In genomic region chr11:118318678-118319077, GRCm38 (mm10) we compare ENCODE assay signal across 9 mouse cellular contexts. TPM values are rescaled to one million over a fixed set of nuclear protein-coding genes. Genes with fewer than 3 reads are reported as not detected.
A peak's percentile ranks its signal among the peaks of the same experiment; 100 is the strongest.
DNase-seq lines count a peak whose midpoint lies in the region; ATAC-seq and TF ChIP-seq lines count a peak whose summit lies in the region.
"Had no signal": no experiment of that assay in that cellular context is flagged by ENCODE, and none has a peak within 500 bp of the region (broad histone marks: within the 10 kb centered on the region; RNA-seq: fewer than 3 reads in every experiment).

No protein-coding gene starts in this region.

- H3K27ac ChIP-seq in liver, embryonic 14.5 days = no peak overlapping the region

- H3K4me2 ChIP-seq in liver, embryonic 14.5 days (ENCODE audit: low read depth) = no peak overlapping the region

- no peak for TF ChIP-seq EP300 in liver, embryonic 14.5 days (IDR thresholded peaks at IDR 0.05; ENCODE audit: low read depth)

- DNase-seq in adrenal gland, adult 18-20 months (ENCODE audit: low spot score in 2 of 2) = peak; percentile 31 to 48
- DNase-seq in adrenal gland, postnatal 4 days (ENCODE audit: low spot score in 2 of 2) = no peak
- DNase-seq in left cerebral cortex, postnatal 14 days (ENCODE audit: low spot score in 2 of 2) = peak; percentile 52 to 63
- no peak for DNase-seq in left cerebral cortex, postnatal 25 days (ENCODE audit: low spot score in 2 of 2)
- DNase-seq in brain, adult 2 months (ENCODE audit: low read depth, low spot score) = peak; percentile 74
- peak in 1 of 3 experiments; percentile 9 for DNase-seq in liver, embryonic 14.5 days (ENCODE audit: low read depth in 3 of 3, low spot score in 3 of 3)
- peak; percentile 49 to 80 for DNase-seq in spleen, postnatal 4 days (ENCODE audit: low spot score in 2 of 2)
- no peak for DNase-seq in cerebellum, adult 9-10 months

- H3K4me1 ChIP-seq in liver, embryonic 14.5 days (replicated peaks; ENCODE audit: control insufficient read depth in 2 of 2, insufficient read depth in 2 of 2, low read length in 1 of 2) = peaks cover 0 to under 1% of the 10 kb centered on the region in 2 experiments; a peak in 1 of 4 replicates

- no peak overlapping the region for H3K4me3 ChIP-seq in liver, embryonic 14.5 days (ENCODE audit: insufficient read depth in 1 of 2, low read depth in 2 of 2, low read length in 2 of 2)

- H3K9me3 ChIP-seq in liver, embryonic 14.5 days (ENCODE audit: control insufficient read depth, low read length) = no peaks in the 10 kb centered on the region
- H3K9me3 ChIP-seq: G1E had no signal

- TF ChIP-seq CTCF in liver, embryonic 14.5 days (IDR thresholded peaks at IDR 0.05; ENCODE audit: low read depth) = peak; percentile 64

- ATAC-seq in liver, embryonic 14.5 days (ENCODE audit: insufficient read depth) = no peak

- no peaks in the 10 kb centered on the region for H3K27me3 ChIP-seq in liver, embryonic 14.5 days (ENCODE audit: control insufficient read depth, insufficient read depth, low read length)

- H3K36me3 ChIP-seq in liver, embryonic 14.5 days (replicated peaks; ENCODE audit: control insufficient read depth, insufficient read depth, low read depth) = no peaks in the 10 kb centered on the region
- H3K36me3 ChIP-seq: G1E had no signal

- no peak overlapping the region for H3K9ac ChIP-seq in liver, embryonic 14.5 days (replicated peaks)

- WGBS in liver, embryonic 14.5 days (ENCODE audit: insufficient replicate concordance) = 45% methylated on average over 5 of the region's 5 CpGs

- intact Hi-C loops in left cerebral cortex, postnatal 14 days (cut with DNase I) = loop anchor here (2.0 kb wide), 1 partner anchor 60 kb away; no protein-coding TSS in a partner anchor
- intact Hi-C loops in left cerebral cortex, postnatal 25 days (cut with DNase I) = no loop called here

RNA-seq across cellular contexts. Expression of gene Cep295nl, which starts 23.6 kb away (rescaled TPM):
- under 1 TPM; 0.20 to 0.96 TPM for total RNA-seq in adrenal gland, adult 18-20 months (2021)
- total RNA-seq in adrenal gland, postnatal 4 days (2021) = 1 to 10 TPM; 1.4 to 2.1 TPM
- 1 to 10 TPM; 1.2 to 1.3 TPM for total RNA-seq in left cerebral cortex, postnatal 14 days (2021)
- total RNA-seq in left cerebral cortex, postnatal 25 days (2021) = 1 to 10 TPM in 1 of 2 experiments, under 1 TPM in 1; 0.66 to 1.2 TPM
- polyA plus RNA-seq in liver, embryonic 14.5 days (2012; rRNA removed) = 0.04 TPM in 2 replicates
- not detected in 2 replicates for polyA plus RNA-seq in liver, embryonic 14.5 days (2014; fragmentation: Nextera tagmentation; extraction: Ambion mirVana)
- polyA plus RNA-seq: G1E had no signal

RNA-seq across cellular contexts. Expression of gene Usp36, which starts 28.6 kb away (rescaled TPM):
- total RNA-seq in adrenal gland, adult 18-20 months (2021) = 10 to 100 TPM; 24.5 to 25.5 TPM
- 10 to 100 TPM; 22.7 to 23.5 TPM for total RNA-seq in adrenal gland, postnatal 4 days (2021)
- total RNA-seq in left cerebral cortex, postnatal 14 days (2021) = 10 to 100 TPM; 24.8 to 26.3 TPM
- 10 to 100 TPM; 23.5 to 29.6 TPM for total RNA-seq in left cerebral cortex, postnatal 25 days (2021)
- polyA plus RNA-seq in liver, embryonic 14.5 days (2012; rRNA removed) = 5.1 and 5.3 TPM in 2 replicates
- polyA plus RNA-seq in liver, embryonic 14.5 days (2014; fragmentation: Nextera tagmentation; extraction: Ambion mirVana) = 4.1 and 4.6 TPM in 2 replicates

RNA-seq across cellular contexts. Expression of gene Timp2, which starts 36.9 kb away (rescaled TPM):
- total RNA-seq in adrenal gland, adult 18-20 months (2021) = 100 to 1,000 TPM in 1 of 2 experiments, 10 to 100 TPM in 1; 95.5 to 246 TPM
- 100 to 1,000 TPM; 107 to 108 TPM for total RNA-seq in adrenal gland, postnatal 4 days (2021)
- 100 to 1,000 TPM; 287 to 330 TPM for total RNA-seq in left cerebral cortex, postnatal 14 days (2021)
- 100 to 1,000 TPM; 254 to 273 TPM for total RNA-seq in left cerebral cortex, postnatal 25 days (2021)
- polyA plus RNA-seq in liver, embryonic 14.5 days (2012; rRNA removed) = 1.9 and 3.2 TPM in 2 replicates
- 4.6 and 5.7 TPM in 2 replicates for polyA plus RNA-seq in liver, embryonic 14.5 days (2014; fragmentation: Nextera tagmentation; extraction: Ambion mirVana)
- total RNA-seq: G1E had no signal
- polyA plus RNA-seq: G1E had no signal

Comparison
In these comparisons a context has a peak if more than half of its experiments do, and no peak if none do; other contexts are left out.
1. DNase-seq: peak in adrenal gland, adult 18-20 months (2 of 2), left cerebral cortex, postnatal 14 days (2 of 2), brain, adult 2 months (single experiment) and spleen, postnatal 4 days (2 of 2); none in adrenal gland, postnatal 4 days (0 of 2), left cerebral cortex, postnatal 25 days (0 of 2) and cerebellum, adult 9-10 months (single experiment).